Mouse (Mus musculus) limb, embryonic 15.5 days (tissue): ENCODE measurements around the gene Spats1. TPM values are rescaled to one million over a fixed set of nuclear protein-coding genes. Genes with fewer than 3 reads are reported as not detected.
"Not testable (repeated sequence)": the region's sequence is repeated elsewhere in the genome, so short reads cannot be mapped to it uniquely, and the experiment has no call there.

Experiments used
- ATAC-seq: fragments of 200-750 bp; cut with Nextera tagmentation; 2 replicates; pipeline ENCODE4 v1.8.0; 2017; ENCODE audit warnings: low read depth, moderate TSS enrichment; ENCODE audit not compliant: insufficient number of reproducible peaks, low FRiP score, low TSS enrichment
- H3K27ac ChIP-seq: fragments of 300-500 bp; sonication (generic); 2 replicates; pipeline ENCODE4 v1.5.1; 2015; ENCODE audit warnings: moderate library complexity, mild to moderate bottlenecking, inconsistent platforms
- H3K27me3 ChIP-seq: fragments of 300-500 bp; sonication (generic); 2 replicates; pipeline ENCODE4 v1.6.1; 2015; ENCODE audit warnings: inconsistent platforms
- H3K36me3 ChIP-seq: fragments of 300-500 bp; sonication (generic); 2 replicates; pipeline ENCODE4 v1.6.1; 2015; ENCODE audit warnings: inconsistent platforms
- H3K4me1 ChIP-seq: fragments of 300-500 bp; sonication (generic); 2 replicates; pipeline ENCODE4 v1.6.1; 2015; ENCODE audit warnings: inconsistent platforms
- H3K4me2 ChIP-seq: fragments of 300-500 bp; sonication (generic); 2 replicates; pipeline ENCODE4 v1.6.1; 2015; ENCODE audit warnings: mild to moderate bottlenecking, inconsistent platforms
- H3K4me3 ChIP-seq: fragments of 300-500 bp; sonication (generic); 2 replicates; pipeline ENCODE4 v1.5.1; 2015; ENCODE audit warnings: mild to moderate bottlenecking, inconsistent platforms
- H3K9ac ChIP-seq: fragments of 300-500 bp; sonication (generic); 2 replicates; pipeline ENCODE4 v1.6.1; 2015; ENCODE audit warnings: inconsistent platforms
- H3K9me3 ChIP-seq: fragments of 300-500 bp; sonication (generic); 2 replicates; pipeline ENCODE4 v1.6.1; 2016; ENCODE audit warnings: inconsistent platforms
- WGBS: fragments of 180-500 bp; shearing (Covaris S2); methylation state at CpG from one replicate; pipeline ENCODE4 v1.1.7; 2015; 5-methylcytosine and 5-hydroxymethylcytosine counted together
- polyA plus RNA-seq: library from polyadenylated mRNA; unstranded; fragments of >200 nt; fragmentation: Nextera tagmentation; extraction: Ambion mirVana; gene quantifications from 2 replicates; pipeline ENCODE4 v1.2.1, GENCODE M21; 2015

Spats1 gene
- polyA plus RNA-seq, 1 experiment from 2014 or later, result 0.22 TPM

GRCm38 (mm10) chr17:45433419-45434261 lies 41.6 kb downstream of the Spats1 start, which contains the start of gene Cdc5l:
Gene Cdc5l (minus strand): TSS chr17:45433737.
- H3K4me1 ChIP-seq, result peaks cover 17% of the 10 kb centered on the region
- no peaks in the 10 kb centered on the region for H3K9me3 ChIP-seq
- peak within 1 kb of the TSS; percentile 98 for H3K27ac ChIP-seq
- H3K27me3 ChIP-seq, result no peaks in the 10 kb centered on the region
- under 1% methylated on average over 73 of the region's 73 CpGs for WGBS
- H3K36me3 ChIP-seq, result peaks cover 6% of the 10 kb centered on the region; the same call in 1 of the 2 replicates
- peak; percentile 93 for ATAC-seq
- peak within 1 kb of the TSS; percentile 74 for H3K4me2 ChIP-seq
- H3K4me3 ChIP-seq, result peak within 1 kb of the TSS; percentile 78
- peak within 1 kb of the TSS; percentile 80 for H3K9ac ChIP-seq

GRCm38 (mm10) chr17:45432706-45433398 lies 42.4 kb downstream of the Spats1 start:
- peak overlapping the region; percentile 78 for H3K4me3 ChIP-seq
- no peaks in the 10 kb centered on the region for H3K27me3 ChIP-seq
- peak; percentile 73 for ATAC-seq
- H3K9me3 ChIP-seq, result no peaks in the 10 kb centered on the region
- WGBS, result 1% methylated on average over 62 of the region's 62 CpGs
- H3K9ac ChIP-seq, result peak overlapping the region; percentile 80
- peaks cover 6% of the 10 kb centered on the region; the same call in 1 of the 2 replicates for H3K36me3 ChIP-seq
- peaks cover 17% of the 10 kb centered on the region for H3K4me1 ChIP-seq
- peak overlapping the region; percentile 74 for H3K4me2 ChIP-seq
- H3K27ac ChIP-seq, result peak overlapping the region; percentile 98

GRCm38 (mm10) chr17:45432007-45432406 lies 43.2 kb downstream of the Spats1 start:
- no peaks in the 10 kb centered on the region for H3K27me3 ChIP-seq
- peaks cover 17% of the 10 kb centered on the region for H3K4me1 ChIP-seq
- no peaks in the 10 kb centered on the region for H3K9me3 ChIP-seq
- peak overlapping the region; percentile 78 for H3K4me3 ChIP-seq
- no peak for ATAC-seq
- no peak overlapping the region for H3K27ac ChIP-seq
- WGBS, result 68% methylated on average over 3 of the region's 3 CpGs
- peak overlapping the region; percentile 74 for H3K4me2 ChIP-seq
- peaks cover 14% of the 10 kb centered on the region; the same call in 1 of the 2 replicates for H3K36me3 ChIP-seq
- peak overlapping the region; percentile 80; the same call in 1 of the 2 replicates for H3K9ac ChIP-seq

DNA sequence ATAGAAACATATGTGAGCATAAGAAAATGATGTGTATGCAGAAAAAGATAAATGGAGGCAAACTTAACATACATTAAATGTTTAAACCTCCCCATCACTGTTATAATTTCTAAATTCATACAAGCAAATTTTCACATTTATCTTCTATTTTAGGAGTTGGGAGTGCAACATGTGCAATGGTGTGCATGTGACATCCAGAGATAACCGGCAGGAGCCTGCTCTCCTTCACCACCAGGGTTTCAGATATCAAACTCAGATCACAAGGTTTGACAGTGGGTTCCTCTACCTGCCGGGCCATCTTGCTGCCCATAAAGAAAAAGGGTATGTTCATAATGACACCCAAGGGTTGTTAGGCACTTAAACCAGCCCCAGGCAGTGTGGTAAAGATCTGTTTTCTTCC lies 57.8 kb downstream of the Spats1 start:
- H3K4me1 ChIP-seq, result no peaks in the 10 kb centered on the region
- H3K9me3 ChIP-seq, result no peaks in the 10 kb centered on the region
- H3K27ac ChIP-seq, result no peak overlapping the region
- no peaks in the 10 kb centered on the region for H3K27me3 ChIP-seq
- no peak overlapping the region for H3K4me3 ChIP-seq
- H3K36me3 ChIP-seq, result peaks cover 68% of the 10 kb centered on the region
- H3K9ac ChIP-seq, result no peak overlapping the region
- 74% methylated on average over 2 of the region's 2 CpGs for WGBS
- no peak overlapping the region for H3K4me2 ChIP-seq
- ATAC-seq, result no peak

GRCm38 (mm10) chr17:45411617-45412016 lies 63.6 kb downstream of the Spats1 start:
- H3K27ac ChIP-seq, H3K9ac ChIP-seq, ATAC-seq, H3K4me3 ChIP-seq, H3K9me3 ChIP-seq, H3K27me3 ChIP-seq, H3K4me1 ChIP-seq, H3K4me2 ChIP-seq: not testable (repeated sequence)
- WGBS, result 92% methylated on average over 2 of the region's 2 CpGs
- H3K36me3 ChIP-seq, result peaks cover 82% of the 10 kb centered on the region

GRCm38 (mm10) chr17:45408719-45409118 lies 66.5 kb downstream of the Spats1 start:
- H3K9me3 ChIP-seq, result no peaks in the 10 kb centered on the region
- H3K27ac ChIP-seq, result no peak overlapping the region
- no peak overlapping the region for H3K4me3 ChIP-seq
- no peak overlapping the region for H3K9ac ChIP-seq
- no peaks in the 10 kb centered on the region for H3K27me3 ChIP-seq
- H3K4me1 ChIP-seq, result no peaks in the 10 kb centered on the region
- ATAC-seq, result no peak
- peaks cover 82% of the 10 kb centered on the region for H3K36me3 ChIP-seq
- 94% methylated on average over 2 of the region's 2 CpGs for WGBS
- H3K4me2 ChIP-seq, result no peak overlapping the region

- Histone ChIP-seq H3K27me3 (no peaks in the 10 kb centered on the region), H3K36me3 (peaks cover 60% of the 10 kb centered on the region), H3K9ac (no peak overlapping the region), H3K27ac (no peak overlapping the region), H3K4me2 (no peak overlapping the region), H3K9me3 (no peaks in the 10 kb centered on the region), H3K4me1 (no peaks in the 10 kb centered on the region), H3K4me3 (no peak overlapping the region)
- ATAC-seq, result no peak
- 96% methylated on average over 10 of the region's 10 CpGs for WGBS
Observed at GRCm38 (mm10) chr17:45406281-45406680, 68.9 kb downstream of the Spats1 start.

DNA sequence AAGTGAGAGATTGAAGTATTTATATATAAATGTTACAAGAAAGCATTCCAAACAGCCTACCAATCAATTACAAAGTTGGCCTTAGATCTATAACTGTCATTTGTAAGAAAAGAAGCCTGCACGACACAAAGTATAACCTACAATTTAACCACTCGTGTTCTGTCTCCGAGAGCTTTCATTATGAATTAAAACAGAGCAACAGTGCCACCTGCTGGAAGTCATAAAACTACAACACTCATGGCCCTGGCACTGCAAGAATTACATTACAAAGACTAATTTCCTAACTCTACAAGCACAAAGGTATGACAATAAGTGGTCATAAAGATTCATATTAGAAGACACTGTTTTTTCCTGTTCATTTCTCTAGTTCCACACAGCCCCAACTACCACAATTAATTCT lies 72.0 kb downstream of the Spats1 start:
- whole genome bisulfite sequencing, result 2% methylated on average over 3 of the region's 3 CpGs
- peaks cover 10% of the 10 kb centered on the region; the same call in 1 of the 2 replicates for H3K4me1 ChIP-seq
- H3K9me3 ChIP-seq, result no peaks in the 10 kb centered on the region
- no peak overlapping the region for H3K4me3 ChIP-seq
- no peak overlapping the region for H3K9ac ChIP-seq
- H3K36me3 ChIP-seq, result peaks cover 40% of the 10 kb centered on the region
- no peaks in the 10 kb centered on the region for H3K27me3 ChIP-seq
- H3K27ac ChIP-seq, result no peak overlapping the region
- no peak overlapping the region for H3K4me2 ChIP-seq
- no peak for ATAC-seq

- ATAC-seq, result no peak
- no peak overlapping the region for H3K27ac ChIP-seq
- no peak overlapping the region for H3K4me3 ChIP-seq
- H3K36me3 ChIP-seq, result peaks cover 41% of the 10 kb centered on the region
- peaks cover 10% of the 10 kb centered on the region; the same call in 1 of the 2 replicates for H3K4me1 ChIP-seq
- no peak overlapping the region for H3K9ac ChIP-seq
- 53% methylated on average over 3 of the region's 3 CpGs for WGBS
- no peaks in the 10 kb centered on the region for H3K27me3 ChIP-seq
- no peak overlapping the region for H3K4me2 ChIP-seq
- no peaks in the 10 kb centered on the region for H3K9me3 ChIP-seq
Observed at GRCm38 (mm10) chr17:45402601-45403000, 72.6 kb downstream of the Spats1 start.

DNA sequence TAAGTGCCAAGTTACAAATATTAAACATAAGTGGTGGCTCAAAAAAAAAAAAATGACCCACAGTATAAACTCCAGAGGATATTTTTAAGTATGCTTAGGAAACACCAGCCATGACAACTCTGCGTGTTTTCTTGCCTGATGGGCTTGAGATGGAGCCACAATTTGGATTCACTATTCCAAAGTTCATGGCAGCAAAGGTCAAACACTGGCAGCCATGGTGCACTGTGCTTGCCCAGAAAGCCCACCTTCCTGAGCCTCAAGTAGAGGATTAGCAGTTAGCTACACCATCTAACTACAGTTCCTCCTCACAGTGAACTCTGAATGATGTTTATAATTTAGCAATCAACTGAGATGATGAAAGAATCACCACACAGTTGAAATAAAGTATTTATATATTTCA lies 73.1 kb downstream of the Spats1 start:
- Histone ChIP-seq H3K4me2 (no peak overlapping the region), H3K4me3 (no peak overlapping the region), H3K27me3 (no peaks in the 10 kb centered on the region), H3K4me1 (peaks cover 10% of the 10 kb centered on the region; the same call in 1 of the 2 replicates), H3K27ac (no peak overlapping the region), H3K36me3 (peaks cover 37% of the 10 kb centered on the region), H3K9ac (no peak overlapping the region), H3K9me3 (no peaks in the 10 kb centered on the region)
- 90% methylated on average over 1 of the region's 1 CpGs for WGBS
- no peak for ATAC-seq

- H3K36me3 ChIP-seq, result peaks cover 30% of the 10 kb centered on the region
- 78% methylated on average over 5 of the region's 5 CpGs for WGBS
- H3K27ac ChIP-seq, result no peak overlapping the region
- no peak overlapping the region for H3K4me3 ChIP-seq
- no peak overlapping the region for H3K4me2 ChIP-seq
- peaks cover 10% of the 10 kb centered on the region; the same call in 1 of the 2 replicates for H3K4me1 ChIP-seq
- no peak overlapping the region for H3K9ac ChIP-seq
- no peak for ATAC-seq
- H3K27me3 ChIP-seq, result no peaks in the 10 kb centered on the region
- H3K9me3 ChIP-seq, result no peaks in the 10 kb centered on the region
Observed at GRCm38 (mm10) chr17:45401126-45401905, 73.9 kb downstream of the Spats1 start.
